Mouse (Mus musculus): ENCODE measurements around the gene Map4k4.

The Map4k4 gene

GRCm38 (mm10) chr1:39936934-39937333, 36.2 kb downstream of the Map4k4 start:
- peak in 1 of 2 experiments; percentile 63 for DNase-seq

GRCm38 (mm10) chr1:39937609-39938008, 36.9 kb downstream of the Map4k4 start:
- no peak for DNase-seq

- DNase-seq = no peak
Observed at GRCm38 (mm10) chr1:39939401-39939800, 38.7 kb downstream of the Map4k4 start.

GRCm38 (mm10) chr1:39940342-39940741, 39.6 kb downstream of the Map4k4 start:
- DNase-seq = no peak

- peak; percentile 63 to 78 for DNase-seq
Observed at GRCm38 (mm10) chr1:39941237-39942179, 40.8 kb downstream of the Map4k4 start.

GRCm38 (mm10) chr1:39942935-39943334, 42.2 kb downstream of the Map4k4 start:
- DNase-seq = peak; percentile 62 to 66

GRCm38 (mm10) chr1:39944306-39944971, 43.7 kb downstream of the Map4k4 start:
- peak in 1 of 2 experiments; percentile 57 for DNase-seq

- DNase-seq = no peak
Observed at GRCm38 (mm10) chr1:39944972-39945323, 44.2 kb downstream of the Map4k4 start.

GRCm38 (mm10) chr1:39946391-39946790, 45.7 kb downstream of the Map4k4 start:
- no peak for DNase-seq

- DNase-seq = peak in 1 of 2 experiments; percentile 69
Observed at GRCm38 (mm10) chr1:39947179-39947578, 46.5 kb downstream of the Map4k4 start.

GRCm38 (mm10) chr1:39947701-39948359, 47.1 kb downstream of the Map4k4 start:
- peak; percentile 55 to 65 for DNase-seq

- DNase-seq = no peak
Observed at GRCm38 (mm10) chr1:39949205-39949604, 48.5 kb downstream of the Map4k4 start.

- peak; percentile 47 to 63 for DNase-seq
Observed at GRCm38 (mm10) chr1:39949790-39950462, 49.2 kb downstream of the Map4k4 start.

GRCm38 (mm10) chr1:39950590-39950989, 49.9 kb downstream of the Map4k4 start:
- no peak for DNase-seq

- no peak for DNase-seq
Observed at GRCm38 (mm10) chr1:39954652-39955051, 53.9 kb downstream of the Map4k4 start.

GRCm38 (mm10) chr1:39956712-39957111, 56.0 kb downstream of the Map4k4 start:
- DNase-seq = no peak

- DNase-seq = no peak
Observed at GRCm38 (mm10) chr1:39957981-39958380, 57.3 kb downstream of the Map4k4 start.

GRCm38 (mm10) chr1:39960623-39961022, 59.9 kb downstream of the Map4k4 start:
- no peak for DNase-seq

GRCm38 (mm10) chr1:39961113-39961512, 60.4 kb downstream of the Map4k4 start:
- no peak for DNase-seq

- DNase-seq = no peak
Observed at GRCm38 (mm10) chr1:39962321-39962720, 61.6 kb downstream of the Map4k4 start.

- no peak for DNase-seq
Observed at GRCm38 (mm10) chr1:39962840-39963239, 62.1 kb downstream of the Map4k4 start.

- no peak for DNase-seq
Observed at GRCm38 (mm10) chr1:39963821-39964220, 63.1 kb downstream of the Map4k4 start.

GRCm38 (mm10) chr1:39964427-39964826, 63.7 kb downstream of the Map4k4 start:
- no peak for DNase-seq

All from cerebellum, postnatal 10 days (tissue).